In genomic region chr6:58912842-58913241, GRCm38 (mm10) we compare ENCODE assay signal across 20 mouse cellular contexts. TPM values are rescaled to one million over a fixed set of nuclear protein-coding genes. Genes with fewer than 3 reads are reported as not detected.
DNase-seq lines count a peak whose midpoint lies in the region; ATAC-seq lines count a peak whose summit lies in the region.
"Had no signal": no experiment of that assay in that cellular context is flagged by ENCODE, and none has a peak within 500 bp of the region (broad histone marks: within the 10 kb centered on the region; RNA-seq: fewer than 3 reads in every experiment).

No protein-coding gene starts in this region.

- no peak overlapping the region for H3K4me3 ChIP-seq in heart, embryonic 10.5 days
- no peak overlapping the region for H3K4me3 ChIP-seq in kidney, embryonic 15.5 days (replicated peaks)
- no peak overlapping the region for H3K4me3 ChIP-seq in kidney, embryonic 14.5 days (ENCODE audit: low read length)
- H3K4me3 ChIP-seq: embryonic facial prominence, embryonic 10.5 days; embryonic facial prominence, embryonic 12.5 days; forebrain, embryonic 13.5 days; forebrain, embryonic 15.5 days had no signal

- WGBS in heart, embryonic 10.5 days, result 84% methylated on average over 5 of the region's 5 CpGs
- WGBS in kidney, embryonic 15.5 days, result 70% methylated on average over 5 of the region's 5 CpGs
- WGBS in kidney, embryonic 14.5 days, result 75% methylated on average over 5 of the region's 5 CpGs

- no peak overlapping the region for H3K4me2 ChIP-seq in kidney, embryonic 15.5 days
- no peak overlapping the region for H3K4me2 ChIP-seq in kidney, embryonic 14.5 days (replicated peaks; ENCODE audit: low read depth, low read length)
- H3K4me2 ChIP-seq: embryonic facial prominence, embryonic 12.5 days; forebrain, embryonic 13.5 days; forebrain, embryonic 15.5 days had no signal

- DNase-seq in heart, adult 11 months, result peak; percentile 85
- DNase-seq in heart, embryonic 10.5 days (ENCODE audit: low spot score), result no peak
- peak; percentile 58 for DNase-seq in ovary, adult 18-20 months (ENCODE audit: low spot score)
- no peak for DNase-seq in ovary, postnatal 14 days (ENCODE audit: low spot score)
- peak; percentile 15 for DNase-seq in adipocyte (ENCODE audit: low spot score)
- no peak for DNase-seq in thymus, postnatal 4 days
- DNase-seq: adrenal gland, adult 8-10 months; adrenal gland, postnatal 14 days; adrenal gland, postnatal 36 days; cerebellum, adult 11-12 months; cerebellum, adult 2 months; cerebellum, adult 9-10 months; cerebellum, postnatal 10 days; cerebellum, postnatal 25 days had no signal

- no peak for ATAC-seq in kidney, embryonic 15.5 days (replicated peaks; ENCODE audit: low FRiP score)
- no peak for ATAC-seq in kidney, embryonic 14.5 days (ENCODE audit: low FRiP score, low TSS enrichment)
- ATAC-seq: forebrain, embryonic 13.5 days; forebrain, embryonic 15.5 days had no signal

- H3K4me1 ChIP-seq in heart, embryonic 10.5 days, result no peaks in the 10 kb centered on the region
- H3K4me1 ChIP-seq in kidney, embryonic 15.5 days, result no peaks in the 10 kb centered on the region
- no peaks in the 10 kb centered on the region for H3K4me1 ChIP-seq in kidney, embryonic 14.5 days (ENCODE audit: control insufficient read depth, insufficient read depth, low read length)
- H3K4me1 ChIP-seq: embryonic facial prominence, embryonic 10.5 days; embryonic facial prominence, embryonic 12.5 days; forebrain, embryonic 13.5 days; forebrain, embryonic 15.5 days had no signal

- no peaks in the 10 kb centered on the region for H3K9me3 ChIP-seq in heart, embryonic 10.5 days
- H3K9me3 ChIP-seq in kidney, embryonic 15.5 days (replicated peaks), result no peaks in the 10 kb centered on the region
- no peaks in the 10 kb centered on the region for H3K9me3 ChIP-seq in kidney, embryonic 14.5 days (ENCODE audit: control insufficient read depth, low read length)
- H3K9me3 ChIP-seq: embryonic facial prominence, embryonic 12.5 days; forebrain, embryonic 13.5 days; forebrain, embryonic 15.5 days had no signal

- H3K27ac ChIP-seq in heart, embryonic 10.5 days, result no peak overlapping the region
- 0 out of 2 replicates have a peak overlapping the region, but pooled peaks have one; percentile 32 for H3K27ac ChIP-seq in kidney, embryonic 15.5 days
- H3K27ac ChIP-seq in kidney, embryonic 14.5 days (ENCODE audit: low read depth, low read length), result no peak overlapping the region
- H3K27ac ChIP-seq: embryonic facial prominence, embryonic 10.5 days; embryonic facial prominence, embryonic 12.5 days; forebrain, embryonic 13.5 days; forebrain, embryonic 15.5 days had no signal

- no peaks in the 10 kb centered on the region for H3K27me3 ChIP-seq in heart, embryonic 10.5 days (ENCODE audit: insufficient read depth, poor library complexity, severe bottlenecking)
- no peaks in the 10 kb centered on the region for H3K27me3 ChIP-seq in kidney, embryonic 15.5 days
- H3K27me3 ChIP-seq in kidney, embryonic 14.5 days (ENCODE audit: control insufficient read depth, insufficient read depth, low read length), result no peaks in the 10 kb centered on the region
- H3K27me3 ChIP-seq: embryonic facial prominence, embryonic 12.5 days; forebrain, embryonic 13.5 days; forebrain, embryonic 15.5 days had no signal

- H3K9ac ChIP-seq in kidney, embryonic 15.5 days, result no peak overlapping the region
- no peak overlapping the region for H3K9ac ChIP-seq in kidney, embryonic 14.5 days (ENCODE audit: low read depth, low read length)
- H3K9ac ChIP-seq: embryonic facial prominence, embryonic 12.5 days; forebrain, embryonic 13.5 days; forebrain, embryonic 15.5 days had no signal

- peaks cover 7% of the 10 kb centered on the region for H3K36me3 ChIP-seq in heart, embryonic 10.5 days
- no peaks in the 10 kb centered on the region; the same call in 1 of the 2 replicates for H3K36me3 ChIP-seq in kidney, embryonic 15.5 days
- H3K36me3 ChIP-seq in kidney, embryonic 14.5 days (ENCODE audit: control insufficient read depth, insufficient read depth, low read length), result no peaks in the 10 kb centered on the region
- H3K36me3 ChIP-seq: embryonic facial prominence, embryonic 10.5 days; embryonic facial prominence, embryonic 12.5 days had no signal

RNA-seq across cellular contexts. Expression of gene Nap1l5, which starts 6.0 kb away (rescaled TPM):
- 1.5 and 1.8 TPM in 2 replicates for polyA plus RNA-seq in heart, embryonic 10.5 days (2016; fragmentation: Nextera tagmentation; extraction: Ambion mirVana)
- polyA plus RNA-seq in kidney, embryonic 15.5 days (2015; fragmentation: Nextera tagmentation; extraction: Ambion mirVana), result 1.1 and 3.8 TPM in 2 replicates
- 0.44 and 1.1 TPM in 2 replicates for polyA plus RNA-seq in kidney, embryonic 14.5 days (2014; fragmentation: Nextera tagmentation; extraction: Ambion mirVana)

Comparison
In these comparisons a context has a peak if more than half of its experiments do, and no peak if none do; other contexts are left out.
1. DNase-seq: peak in heart, adult 11 months (single experiment), ovary, adult 18-20 months (single experiment) and adipocyte (single experiment); none in heart, embryonic 10.5 days (single experiment), ovary, postnatal 14 days (single experiment) and thymus, postnatal 4 days (single experiment).